Mouse (Mus musculus) 416B (cell line): ENCODE results near the gene Dbx2.

Experiments used
- DNase-seq: peaks from one replicate; pipeline ENCODE4 v3.0.0; 2011; ENCODE audit warnings: low read depth

Dbx2 gene

DNA sequence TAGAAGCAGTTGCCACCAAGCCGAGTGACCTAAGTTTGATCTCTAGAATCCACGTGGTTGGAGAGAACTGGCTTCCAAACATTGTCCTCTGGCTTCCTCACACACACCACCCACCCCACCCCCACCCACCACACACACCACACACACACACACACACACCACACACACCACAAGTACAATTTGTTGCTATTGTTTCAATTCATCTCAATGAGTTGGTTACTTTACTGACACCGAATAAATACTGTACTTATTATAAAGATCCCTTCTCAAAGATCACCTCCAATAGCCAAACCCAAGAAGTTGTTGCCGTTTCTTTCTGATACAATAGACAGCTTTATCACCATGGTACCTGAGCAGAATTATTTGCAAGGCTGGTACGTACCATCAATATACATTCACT is at the start of gene Dbx2:
TSS of gene Dbx2 (minus strand) at position 101 of the 400 bp plus-strand sequence.
- no peak for DNase-seq

GRCm38 (mm10) chr15:95702206-95702605 is 46.4 kb upstream of the Dbx2 start:
- no peak for DNase-seq

- DNase-seq, result no peak
Observed at GRCm38 (mm10) chr15:95701573-95701972, 45.8 kb upstream of the Dbx2 start.

GRCm38 (mm10) chr15:95699371-95699770 is 43.6 kb upstream of the Dbx2 start:
- no peak for DNase-seq

- peak; percentile 11 for DNase-seq
Observed at GRCm38 (mm10) chr15:95693759-95694158, 38.0 kb upstream of the Dbx2 start.

GRCm38 (mm10) chr15:95691594-95691993 is 35.8 kb upstream of the Dbx2 start:
- no peak for DNase-seq

DNA sequence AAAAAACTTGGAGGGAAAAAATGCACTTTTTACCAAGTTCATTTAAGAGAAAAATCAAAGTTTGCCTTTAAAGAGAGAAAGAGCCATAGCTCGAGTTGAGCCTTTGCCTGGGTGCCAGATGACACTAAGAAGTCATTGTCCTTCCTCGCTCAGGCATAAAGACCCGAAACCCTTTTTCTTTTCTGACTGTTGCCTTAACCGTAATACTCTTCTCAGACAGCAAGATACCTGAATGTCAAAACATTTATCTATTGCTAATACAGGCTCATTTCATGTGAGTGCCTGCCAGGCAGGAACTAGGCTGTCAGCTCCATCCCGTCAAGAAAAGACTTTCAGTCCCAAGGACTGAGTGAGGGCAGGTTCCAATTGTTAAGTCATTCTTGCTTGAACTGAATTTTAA is 35.4 kb upstream of the Dbx2 start:
- no peak for DNase-seq

DNA sequence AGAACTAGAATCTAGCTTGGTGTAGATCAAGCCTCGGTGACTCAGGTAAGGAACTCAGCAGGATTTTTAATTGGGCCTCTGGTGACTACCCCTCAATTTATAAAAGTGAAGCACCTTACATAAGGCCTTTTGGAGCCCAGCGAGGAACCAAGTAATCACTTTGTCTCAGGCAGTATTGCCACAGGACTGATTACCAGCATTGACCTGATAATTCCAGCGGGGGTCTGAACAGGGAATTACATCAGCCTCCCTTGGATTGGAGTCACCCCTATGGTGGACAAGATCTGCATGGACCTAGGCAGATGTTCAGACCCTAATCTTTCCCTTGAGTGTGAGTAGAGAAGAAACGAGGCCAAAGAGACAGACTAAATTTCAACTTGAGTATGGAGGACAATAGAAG is 26.9 kb upstream of the Dbx2 start:
- no peak for DNase-seq

- no peak for DNase-seq
Observed at GRCm38 (mm10) chr15:95675645-95676044, 19.9 kb upstream of the Dbx2 start.

DNA sequence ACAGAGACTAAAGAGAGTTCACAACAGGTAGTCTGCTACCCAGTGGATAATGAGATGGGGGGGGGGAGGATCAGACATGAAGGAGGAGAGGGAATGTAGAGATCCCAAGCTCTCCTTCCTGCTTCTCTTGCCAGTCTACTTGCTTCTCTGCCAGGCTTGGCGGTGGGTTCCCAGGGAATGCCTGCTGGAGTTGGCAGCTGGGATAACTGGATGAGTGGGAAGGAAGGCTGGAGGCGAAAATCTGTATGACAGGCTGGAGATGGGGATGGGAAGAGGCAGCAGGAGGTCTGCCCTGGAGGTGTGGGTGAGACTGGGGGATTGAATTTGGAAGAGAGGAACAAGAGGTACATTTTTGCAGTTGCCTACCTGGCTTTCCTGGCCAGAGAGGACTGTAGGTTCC is 19.4 kb upstream of the Dbx2 start:
- DNase-seq, result no peak

DNA sequence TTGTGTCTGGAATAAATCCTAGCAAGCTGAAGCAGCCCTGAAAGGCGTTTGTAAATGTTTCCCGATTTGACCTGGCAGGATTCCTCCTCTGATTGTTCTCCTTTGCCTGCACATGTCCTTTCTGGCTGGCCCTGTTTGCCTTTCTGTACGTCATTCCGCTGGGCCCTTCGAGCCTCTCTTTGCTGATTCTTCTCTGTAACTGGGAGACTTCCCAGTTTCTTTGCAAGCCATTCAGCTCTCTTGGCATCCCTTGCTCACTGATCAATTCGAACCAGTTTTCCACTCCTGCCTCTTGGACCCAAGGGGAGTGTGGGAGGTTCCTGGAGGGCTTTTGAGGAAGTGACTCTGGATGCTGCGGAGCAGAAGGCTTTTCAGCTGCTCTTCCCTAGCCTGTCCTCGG is 11.4 kb upstream of the Dbx2 start:
- DNase-seq, result no peak

- DNase-seq, result no peak
Observed at GRCm38 (mm10) chr15:95665002-95665401, 9.2 kb upstream of the Dbx2 start.

- no peak for DNase-seq
Observed at GRCm38 (mm10) chr15:95661718-95662117, 6.0 kb upstream of the Dbx2 start.

GRCm38 (mm10) chr15:95660368-95660767 is 4.6 kb upstream of the Dbx2 start:
- no peak for DNase-seq

DNA sequence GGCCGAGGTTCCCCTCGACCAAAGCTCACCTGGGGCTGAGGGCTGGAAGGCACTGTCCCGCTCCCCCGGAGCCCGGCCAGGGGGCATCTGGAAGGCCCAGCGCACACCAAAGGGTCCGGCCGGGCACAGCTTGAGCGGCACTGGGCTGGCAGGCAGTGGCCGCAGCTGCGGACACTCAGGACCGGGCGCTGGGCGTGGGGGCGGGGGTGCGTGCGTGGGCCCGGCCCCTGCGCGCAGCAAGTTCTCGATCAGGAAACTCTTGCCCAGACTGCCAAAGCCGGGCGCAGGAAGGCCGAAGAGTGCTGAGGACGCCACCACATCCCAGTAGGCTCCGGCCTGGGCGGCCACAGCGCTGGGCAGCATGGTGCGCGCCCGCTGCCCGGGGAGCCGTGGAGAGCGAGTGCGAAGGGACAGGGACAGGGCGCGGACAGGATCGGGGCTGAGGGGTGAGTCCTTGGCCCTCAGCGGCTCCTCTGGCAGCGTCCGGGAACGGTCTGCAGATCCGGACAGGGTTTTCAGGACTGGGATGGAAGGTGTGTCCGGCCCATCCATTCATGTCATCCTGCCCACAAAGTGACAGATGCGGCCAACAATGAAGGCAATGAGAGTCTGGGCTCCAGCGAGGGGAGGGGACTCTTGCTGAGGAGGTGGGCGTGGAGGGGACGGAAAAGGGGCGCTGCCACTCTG is 1.4 kb downstream of the Dbx2 start:
- DNase-seq, result no peak

GRCm38 (mm10) chr15:95653812-95654210 is 1.9 kb downstream of the Dbx2 start:
- DNase-seq, result no peak

DNA sequence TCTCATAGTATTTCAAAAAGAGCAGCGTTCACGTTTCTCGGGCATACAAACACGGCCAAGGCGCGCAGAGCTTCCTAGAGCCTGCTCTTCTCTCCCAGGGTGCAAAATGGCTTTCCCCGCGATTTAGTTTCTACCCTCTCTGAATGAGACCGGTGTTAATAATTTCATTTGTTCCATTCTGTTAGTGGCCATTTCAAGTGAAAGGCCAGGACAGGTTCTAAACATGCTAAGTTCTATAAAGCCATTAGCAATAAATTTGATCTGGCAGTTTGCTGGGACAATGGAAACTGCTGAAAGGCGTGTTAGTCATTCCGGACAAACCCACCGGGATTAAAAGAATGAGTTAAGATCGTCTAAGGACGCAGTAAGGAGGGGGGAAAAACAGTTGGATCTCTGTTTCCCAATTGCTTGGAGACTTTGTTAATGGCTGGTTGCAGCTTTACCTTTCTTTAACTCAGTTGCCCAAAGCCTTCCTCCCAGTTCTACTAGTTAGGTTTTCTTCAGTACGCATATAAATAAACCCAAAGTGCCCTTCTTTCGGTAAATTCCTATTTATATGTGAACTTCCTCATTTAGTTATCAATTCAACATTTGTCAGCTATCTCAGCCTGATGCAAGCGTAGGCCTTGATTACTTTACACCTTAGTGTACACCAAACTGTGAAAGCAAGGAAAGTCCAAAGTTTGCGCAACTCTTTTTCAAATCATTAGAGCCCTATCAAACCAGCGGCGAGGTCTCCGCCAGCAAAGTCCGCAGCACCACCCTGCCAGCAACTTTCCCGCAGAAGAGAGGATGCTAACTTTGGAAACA is 2.7 kb downstream of the Dbx2 start:
- no peak for DNase-seq

- no peak for DNase-seq
Observed at GRCm38 (mm10) chr15:95651824-95652223, 3.9 kb downstream of the Dbx2 start.

GRCm38 (mm10) chr15:95643505-95644029 is 12.2 kb downstream of the Dbx2 start:
- DNase-seq, result no peak

DNA sequence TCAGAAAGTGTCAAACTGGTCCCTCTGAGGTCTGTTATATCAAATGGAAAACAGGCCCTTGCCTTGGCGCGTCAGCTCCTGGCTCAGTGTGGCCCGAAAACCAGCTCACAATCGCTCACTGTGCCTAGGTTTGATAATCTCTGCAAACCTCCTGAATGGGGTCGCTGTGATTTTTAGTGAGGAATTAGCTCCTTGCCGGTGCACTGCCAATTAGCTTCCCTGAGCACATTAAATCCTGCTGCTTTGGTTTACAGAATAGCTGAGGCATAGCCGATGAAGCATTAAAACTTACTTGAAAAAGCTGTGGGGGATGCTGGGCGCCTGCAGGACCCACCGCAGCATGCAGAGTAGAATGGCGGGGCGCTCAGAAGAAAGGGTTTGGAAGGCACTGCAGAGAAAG is 15.4 kb downstream of the Dbx2 start:
- DNase-seq, result no peak

DNA sequence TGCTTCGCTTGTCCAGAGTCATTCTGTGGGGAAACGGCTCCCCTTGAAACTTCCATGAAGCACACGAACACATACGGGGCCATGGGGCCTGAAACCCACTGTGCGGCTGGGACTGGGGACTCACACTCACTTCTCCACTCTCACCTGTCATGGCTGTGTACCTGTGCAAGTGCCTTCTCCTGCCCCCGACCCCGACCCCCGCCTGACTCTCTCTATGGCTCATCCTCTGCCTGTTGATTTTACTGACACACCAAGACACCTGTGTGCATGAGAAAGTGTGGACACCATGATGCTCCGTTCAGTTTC is 16.0 kb downstream of the Dbx2 start:
- DNase-seq, result no peak

DNA sequence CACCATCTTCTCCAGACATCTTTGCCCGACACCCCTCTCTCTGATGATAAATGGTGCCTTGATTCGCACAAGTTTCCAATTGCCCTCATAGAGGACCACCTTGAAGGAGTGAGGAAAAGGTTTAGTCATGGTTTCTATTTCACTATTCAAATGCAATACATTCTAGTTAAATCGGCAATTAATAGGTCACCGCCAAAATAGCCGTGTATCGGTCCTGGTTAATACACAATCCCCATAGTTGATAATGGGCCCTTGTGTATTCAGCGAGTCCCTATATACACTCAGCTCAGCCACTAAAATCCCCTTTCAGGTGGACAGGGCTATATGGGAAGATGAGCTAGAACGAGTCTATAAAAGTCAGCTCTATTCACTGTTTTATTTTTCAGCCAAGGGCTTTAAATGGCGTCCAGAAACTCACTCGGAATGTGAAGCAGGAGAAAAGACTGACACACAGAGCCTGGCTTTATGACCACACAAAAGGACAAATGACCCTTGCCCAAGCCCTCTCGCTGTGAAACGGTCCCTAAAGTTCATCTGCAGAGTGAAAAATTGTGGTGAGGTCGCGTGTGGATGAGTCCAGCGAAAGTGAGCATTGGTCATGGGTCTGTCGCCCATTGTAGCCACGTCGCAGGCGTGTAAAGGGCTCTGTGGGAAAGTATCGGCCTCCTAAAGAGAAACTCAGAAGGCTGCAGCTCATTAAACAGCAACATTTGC is 16.5 kb downstream of the Dbx2 start:
- no peak for DNase-seq

- DNase-seq, result no peak
Observed at GRCm38 (mm10) chr15:95624396-95624795, 31.4 kb downstream of the Dbx2 start.
